In genomic region chr13:94115476-94115875, GRCm38 (mm10) we compare ENCODE assay signal across 8 mouse cellular contexts. TPM values are rescaled to one million over a fixed set of nuclear protein-coding genes. Genes with fewer than 3 reads are reported as not detected.
DNase-seq lines count a peak whose midpoint lies in the region; ATAC-seq lines count a peak whose summit lies in the region.

No protein-coding gene starts in this region.

- 26% methylated on average over 4 of the region's 4 CpGs for WGBS in kidney, embryonic 14.5 days
- 61% methylated on average over 4 of the region's 4 CpGs for WGBS in forebrain, embryonic 12.5 days

- H3K4me2 ChIP-seq in kidney, embryonic 14.5 days (replicated peaks; ENCODE audit: low read depth, low read length) = no peak overlapping the region
- no peak overlapping the region for H3K4me2 ChIP-seq in forebrain, embryonic 12.5 days

- peaks cover 4% of the 10 kb centered on the region; the same call in 1 of the 2 replicates for H3K9me3 ChIP-seq in kidney, embryonic 14.5 days (ENCODE audit: control insufficient read depth, low read length)
- H3K9me3 ChIP-seq in forebrain, embryonic 12.5 days = peaks cover 3% of the 10 kb centered on the region; the same call in 1 of the 2 replicates

- H3K36me3 ChIP-seq in kidney, embryonic 14.5 days (ENCODE audit: control insufficient read depth, insufficient read depth, low read length) = peaks cover 7% of the 10 kb centered on the region; the same call in 1 of the 2 replicates
- no peaks in the 10 kb centered on the region for H3K36me3 ChIP-seq in forebrain, embryonic 12.5 days (replicated peaks)

- H3K27me3 ChIP-seq in kidney, embryonic 14.5 days (ENCODE audit: control insufficient read depth, insufficient read depth, low read length) = no peaks in the 10 kb centered on the region
- H3K27me3 ChIP-seq in forebrain, embryonic 12.5 days = no peaks in the 10 kb centered on the region

- peak overlapping the region; percentile 85 for H3K27ac ChIP-seq in kidney, embryonic 14.5 days (ENCODE audit: low read depth, low read length)
- H3K27ac ChIP-seq in forebrain, embryonic 12.5 days = no peak overlapping the region

- DNase-seq in cerebellum, adult 18-20 months = peak; percentile 10 to 20
- DNase-seq in cerebellum, adult 9-10 months = no peak
- peak; percentile 14 for DNase-seq in right cerebral cortex, adult 18-20 months
- no peak for DNase-seq in right cerebral cortex, postnatal 36 days (ENCODE audit: low spot score in 2 of 2)
- peak; percentile 28 for DNase-seq in right cerebral cortex, postnatal 25 days

- H3K9ac ChIP-seq in kidney, embryonic 14.5 days (ENCODE audit: low read depth, low read length) = no peak overlapping the region; the same call in 1 of the 2 replicates
- no peak overlapping the region for H3K9ac ChIP-seq in forebrain, embryonic 12.5 days

- peaks cover 27% of the 10 kb centered on the region for H3K4me1 ChIP-seq in kidney, embryonic 14.5 days (ENCODE audit: control insufficient read depth, insufficient read depth, low read length)
- H3K4me1 ChIP-seq in forebrain, embryonic 12.5 days = peaks cover 4% of the 10 kb centered on the region; the same call in 1 of the 2 replicates

- no peak for ATAC-seq in kidney, embryonic 14.5 days (ENCODE audit: low FRiP score, low TSS enrichment)
- no peak for ATAC-seq in erythroid progenitor cell, adult 5-6 weeks (replicated peaks; ENCODE audit: low FRiP score, poor library complexity, severe bottlenecking)
- no peak for ATAC-seq in forebrain, embryonic 12.5 days (ENCODE audit: low FRiP score)

- H3K4me3 ChIP-seq in kidney, embryonic 14.5 days (ENCODE audit: low read length) = no peak overlapping the region
- H3K4me3 ChIP-seq in forebrain, embryonic 12.5 days (replicated peaks) = no peak overlapping the region

RNA-seq across cellular contexts. Expression of gene Lhfpl2, which starts 57.9 kb away (rescaled TPM):
- polyA plus RNA-seq in kidney, embryonic 14.5 days (2014; fragmentation: Nextera tagmentation; extraction: Ambion mirVana) = 48.7 and 81.0 TPM in 2 replicates
- 3.6 and 6.7 TPM in 2 replicates for total RNA-seq in erythroid progenitor cell, adult 5-6 weeks (2015; ENCODE audit: low replicate concordance)
- 2.6 and 7.8 TPM in 2 replicates for total RNA-seq in erythroid progenitor cell, adult 5-6 weeks (2017; ENCODE audit: low replicate concordance)
- 17.5 and 21.3 TPM in 2 replicates for polyA plus RNA-seq in forebrain, embryonic 12.5 days (2016; fragmentation: Nextera tagmentation; extraction: Ambion mirVana)

Comparison
In these comparisons a context has a peak if more than half of its experiments do, and no peak if none do; other contexts are left out.
1. DNase-seq: peak in cerebellum, adult 18-20 months (2 of 2), right cerebral cortex, adult 18-20 months (single experiment) and right cerebral cortex, postnatal 25 days (single experiment); none in cerebellum, adult 9-10 months (single experiment) and right cerebral cortex, postnatal 36 days (0 of 2).